Mouse (Mus musculus): ENCODE data around the gene Alkbh3. TPM values are rescaled to one million over a fixed set of nuclear protein-coding genes. Genes with fewer than 3 reads are reported as not detected.
A peak's percentile ranks its signal among the peaks of the same experiment; 100 is the strongest.

The Alkbh3 gene
- polyA plus RNA-seq, 1 experiment from 2014 or later, result 44.4 TPM

DNA sequence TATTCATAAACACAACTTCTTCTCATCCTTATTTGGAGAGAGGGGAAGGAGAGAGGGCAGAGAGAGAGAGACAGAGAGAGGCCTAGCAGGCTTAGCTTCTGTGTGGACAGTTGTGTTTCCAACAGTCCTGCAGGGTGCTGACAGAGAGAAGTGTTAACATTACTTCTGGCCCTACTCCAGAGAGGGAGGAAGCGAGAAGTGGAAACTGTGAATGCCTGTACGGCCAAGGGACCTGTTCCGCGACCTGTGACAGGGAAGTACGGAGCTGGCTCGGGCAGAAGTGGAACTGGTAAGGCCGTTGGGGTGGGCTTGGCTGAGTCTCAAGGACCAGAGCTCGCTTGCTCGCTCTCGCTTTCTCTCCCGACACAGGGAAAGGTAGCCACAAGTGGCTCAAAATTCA, 68.9 kb downstream of the Alkbh3 start:
- ATAC-seq (ENCODE audit: low FRiP score), result no peak
- 76% methylated on average over 11 of the region's 11 CpGs for WGBS
- H3K4me1 ChIP-seq, result peaks cover 14% of the 10 kb centered on the region; the same call in 1 of the 2 replicates
- no peaks in the 10 kb centered on the region for H3K27me3 ChIP-seq (replicated peaks)
- H3K9ac ChIP-seq (replicated peaks), result no peak overlapping the region
- no peak overlapping the region for H3K27ac ChIP-seq (replicated peaks)
- no peaks in the 10 kb centered on the region for H3K9me3 ChIP-seq (replicated peaks)
- no peaks in the 10 kb centered on the region for H3K36me3 ChIP-seq
- no peak overlapping the region for H3K4me3 ChIP-seq (replicated peaks)
- H3K4me2 ChIP-seq, result no peak overlapping the region

DNA sequence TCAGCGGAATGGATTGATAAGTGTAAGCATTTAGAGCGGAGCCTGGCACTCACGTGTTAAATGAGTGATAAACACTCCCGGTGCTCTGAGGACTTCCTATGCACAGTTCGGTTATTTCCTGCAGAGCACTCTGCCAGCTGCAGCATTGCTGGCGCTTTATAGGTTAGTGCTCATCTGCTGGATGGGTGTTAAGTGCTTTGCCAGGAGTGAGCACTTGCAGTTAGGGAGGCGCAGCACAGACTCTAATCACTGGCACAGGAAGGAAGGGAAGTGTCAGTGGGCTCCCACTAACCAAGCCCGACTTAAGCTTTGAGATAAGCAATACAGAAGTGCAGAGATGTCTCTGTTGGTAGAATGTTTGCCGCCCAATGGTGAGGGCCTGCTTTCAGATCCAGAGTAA, 72.1 kb downstream of the Alkbh3 start:
- ATAC-seq (ENCODE audit: low FRiP score), result peak; percentile 80
- WGBS, result 49% methylated on average over 9 of the region's 9 CpGs

More for the DNA sequence above, 72.1 kb downstream of the Alkbh3 start:
- Histone ChIP-seq H3K4me3 (replicated peaks) (no peak overlapping the region), H3K27ac (replicated peaks) (peak overlapping the region; percentile 45; the same call in 1 of the 2 replicates), H3K9ac (replicated peaks) (no peak overlapping the region), H3K4me2 (no peak overlapping the region), H3K9me3 (replicated peaks) (no peaks in the 10 kb centered on the region), H3K4me1 (peaks cover 12% of the 10 kb centered on the region; the same call in 1 of the 2 replicates), H3K36me3 (no peaks in the 10 kb centered on the region), H3K27me3 (replicated peaks) (no peaks in the 10 kb centered on the region)

Other genes starting within 250 kb of the Alkbh3 start
- gene Ext2, start 188.2 kb downstream of the Alkbh3 start, polyA plus RNA-seq (2015; fragmentation: Nextera tagmentation; extraction: Ambion mirVana), result 69.7 and 77.0 TPM in 2 replicates
- gene Accs, start 160.9 kb downstream of the Alkbh3 start, polyA plus RNA-seq (2015; fragmentation: Nextera tagmentation; extraction: Ambion mirVana), result 4.2 and 5.4 TPM in 2 replicates
- 0.23 and 0.37 TPM in 2 replicates for gene Accsl, start 141.7 kb downstream of the Alkbh3 start, polyA plus RNA-seq (2015; fragmentation: Nextera tagmentation; extraction: Ambion mirVana)
- gene Gm13889, start 53.6 kb downstream of the Alkbh3 start, polyA plus RNA-seq (2015; fragmentation: Nextera tagmentation; extraction: Ambion mirVana), result 8.8 and 10.8 TPM in 2 replicates
- not detected in 2 replicates for gene Gm27027, start 14.5 kb downstream of the Alkbh3 start, polyA plus RNA-seq (2015; fragmentation: Nextera tagmentation; extraction: Ambion mirVana)
- 138 and 141 TPM in 2 replicates for gene Hsd17b12, start 147.2 kb upstream of the Alkbh3 start, polyA plus RNA-seq (2015; fragmentation: Nextera tagmentation; extraction: Ambion mirVana)